Mouse (Mus musculus) cerebellum, adult 8-10 months (tissue): Measurements from ENCODE around the gene Tbc1d22b.
A peak's percentile ranks its signal among the peaks of the same experiment; 100 is the strongest.

Experiments
- DNase-seq: peaks from one replicate; pipeline ENCODE4 v3.0.0; 2022

Tbc1d22b gene

GRCm38 (mm10) chr17:29542831-29543690 lies 6.5 kb upstream of the Tbc1d22b start:
- DNase-seq = peak; percentile 46

GRCm38 (mm10) chr17:29544064-29544463 lies 5.5 kb upstream of the Tbc1d22b start:
- DNase-seq = no peak

GRCm38 (mm10) chr17:29545241-29545640 lies 4.3 kb upstream of the Tbc1d22b start:
- DNase-seq = no peak

- no peak for DNase-seq
These were observed 1.1 kb upstream of the Tbc1d22b start for GRCm38 (mm10) chr17:29548494-29548893.

GRCm38 (mm10) chr17:29548994-29549393 lies 591 bp upstream of the Tbc1d22b start:
- no peak for DNase-seq

GRCm38 (mm10) chr17:29551019-29551418 lies 1.4 kb downstream of the Tbc1d22b start:
- DNase-seq = no peak

- no peak for DNase-seq
These were observed 2.7 kb downstream of the Tbc1d22b start, which contains the start of gene Tmem217 for GRCm38 (mm10) chr17:29552162-29552732. Gene Tmem217 (minus strand): TSS chr17:29552385.

- no peak for DNase-seq
These were observed 4.6 kb downstream of the Tbc1d22b start for GRCm38 (mm10) chr17:29554176-29554575.

- DNase-seq = no peak
These were observed 6.9 kb downstream of the Tbc1d22b start for GRCm38 (mm10) chr17:29556456-29556855.

- no peak for DNase-seq
These were observed 7.3 kb downstream of the Tbc1d22b start for GRCm38 (mm10) chr17:29556893-29557292.

- DNase-seq = no peak
These were observed 8.9 kb downstream of the Tbc1d22b start for GRCm38 (mm10) chr17:29558476-29558875.

- no peak for DNase-seq
These were observed 15.9 kb downstream of the Tbc1d22b start for GRCm38 (mm10) chr17:29565521-29565920.

- no peak for DNase-seq
These were observed 18.9 kb downstream of the Tbc1d22b start for GRCm38 (mm10) chr17:29568435-29568834.

GRCm38 (mm10) chr17:29569831-29570230 lies 20.2 kb downstream of the Tbc1d22b start:
- no peak for DNase-seq

GRCm38 (mm10) chr17:29579579-29580126 lies 30.1 kb downstream of the Tbc1d22b start:
- no peak for DNase-seq

GRCm38 (mm10) chr17:29583569-29583968 lies 34.0 kb downstream of the Tbc1d22b start:
- DNase-seq = no peak

- DNase-seq = no peak
These were observed 34.7 kb downstream of the Tbc1d22b start for GRCm38 (mm10) chr17:29584306-29584705.

- no peak for DNase-seq
These were observed 35.2 kb downstream of the Tbc1d22b start for GRCm38 (mm10) chr17:29584737-29585136.

GRCm38 (mm10) chr17:29585446-29585845 lies 35.9 kb downstream of the Tbc1d22b start:
- DNase-seq = no peak

GRCm38 (mm10) chr17:29586921-29587320 lies 37.3 kb downstream of the Tbc1d22b start:
- no peak for DNase-seq

- DNase-seq = no peak
These were observed 39.8 kb downstream of the Tbc1d22b start for GRCm38 (mm10) chr17:29589221-29589898.

- peak; percentile 60 for DNase-seq
These were observed 46.5 kb downstream of the Tbc1d22b start for GRCm38 (mm10) chr17:29595891-29596770.
